Mouse (Mus musculus) layer of hippocampus, adult 6 months (tissue): Measurements from ENCODE around the gene Htra3. TPM values are rescaled to one million over a fixed set of nuclear protein-coding genes. Genes with fewer than 3 reads are reported as not detected.

Source experiments
- long read RNA-seq, 2 experiments: library from polyadenylated mRNA; unstranded; transcript quantifications; one replicate each; pipeline ENCODE4 v2.0.0; 2019 to 2020
- polyA plus RNA-seq: library from polyadenylated mRNA; unstranded; fragments of <200 nt; fragmentation: Nextera tagmentation; gene quantifications from 2 replicates; pipeline ENCODE4 v1.2.3, GENCODE M21; 2021

Htra3 gene
- 4.7 and 4.9 TPM in 2 replicates for polyA plus RNA-seq
- long read RNA-seq, experiment 1, partial matches to known transcripts: 1 of 5 reads
- long read RNA-seq, experiment 1, other reads (novel, unspliced or antisense): 1 of 5 reads
- long read RNA-seq, experiment 2, transcript Htra3-201 (9 exons, 2,750 nt): major isoform, 9 of 13 reads
- long read RNA-seq, experiment 2, partial matches to known transcripts: 0 of 13 reads
- long read RNA-seq, experiment 2, other reads (novel, unspliced or antisense): 2 of 13 reads

GRCm38 (mm10) chr5:35679256-35680155, at the start of gene Htra3:
Gene Htra3, minus strand, starts transcription at chr5:35679782.

Other genes starting within 250 kb of the Htra3 start
- gene Cpz, start 154.1 kb downstream of the Htra3 start, polyA plus RNA-seq: 0.06 TPM in 2 replicates
- 0.83 and 1.6 TPM in 2 replicates for gene Trmt44, start 104.7 kb downstream of the Htra3 start, polyA plus RNA-seq
- gene Acox3, start 96.7 kb downstream of the Htra3 start, polyA plus RNA-seq: 5.6 and 6.1 TPM in 2 replicates
- gene Sh3tc1, start 60.2 kb upstream of the Htra3 start, polyA plus RNA-seq: 0.80 and 0.94 TPM in 2 replicates
- gene Ablim2, start 78.1 kb upstream of the Htra3 start, polyA plus RNA-seq: 51.8 and 56.3 TPM in 2 replicates
- 10.6 and 11.8 TPM in 2 replicates for gene Afap1, start 213.5 kb upstream of the Htra3 start, polyA plus RNA-seq